Mouse (Mus musculus): ENCODE measurements around the gene Dvl1.

- no peak for TF ChIP-seq CTCF (IDR thresholded peaks at IDR 0.05; ENCODE audit: low read depth)
- no peak for TF ChIP-seq EP300 (IDR thresholded peaks at IDR 0.05; ENCODE audit: low read depth)
Observed at GRCm38 (mm10) chr4:155892438-155893211, 45.4 kb downstream of the Dvl1 start.
